Mouse (Mus musculus) intestine, embryonic 16.5 days (tissue): ENCODE measurements at regions not wholly inside any gene's neighbourhood (a gene's known extent, or its start where the extent isn't known, plus 50 kb on each side); places are given as distances from the start of the nearest gene placed in this dataset.

Experiments
- ATAC-seq: fragments of 200-750 bp; cut with Nextera tagmentation; 2 replicates; pipeline ENCODE4 v1.8.0; 2017; ENCODE audit warnings: moderate TSS enrichment, moderate library complexity
- H3K27ac ChIP-seq: fragments of 300-500 bp; sonication (generic); 2 replicates; pipeline ENCODE4 v1.5.1; 2014; ENCODE audit warnings: mild to moderate bottlenecking, low read length
- H3K27me3 ChIP-seq: fragments of 300-500 bp; sonication (generic); replicated peaks from 2 replicates; pipeline ENCODE4 v1.6.1; 2014; ENCODE audit warnings: low read length, control low read depth, mixed read lengths; ENCODE audit not compliant: control insufficient read depth, insufficient read depth
- H3K36me3 ChIP-seq: fragments of 300-500 bp; sonication (generic); 2 replicates; pipeline ENCODE4 v1.6.1; 2014; ENCODE audit warnings: low read length, control low read depth; ENCODE audit not compliant: control insufficient read depth, insufficient read depth
- H3K4me1 ChIP-seq: fragments of 300-500 bp; sonication (generic); 2 replicates; pipeline ENCODE4 v1.6.1; 2014; ENCODE audit warnings: low read length, control low read depth, mixed read lengths; ENCODE audit not compliant: control insufficient read depth, insufficient read depth
- H3K4me2 ChIP-seq: fragments of 300-500 bp; sonication (generic); 2 replicates; pipeline ENCODE4 v1.6.1; 2014; ENCODE audit warnings: low read depth, low read length, control low read depth
- H3K4me3 ChIP-seq: fragments of 300-500 bp; sonication (generic); 2 replicates; pipeline ENCODE4 v1.5.1; 2014; ENCODE audit warnings: mild to moderate bottlenecking, low read length
- H3K9ac ChIP-seq: fragments of 300-500 bp; sonication (generic); 2 replicates; pipeline ENCODE4 v1.6.1; 2014; ENCODE audit warnings: low read depth, low read length
- H3K9me3 ChIP-seq: fragments of 300-500 bp; sonication (generic); 2 replicates; pipeline ENCODE4 v1.6.1; 2016; ENCODE audit warnings: low read length, control low read depth; ENCODE audit not compliant: control insufficient read depth
- WGBS: fragments of 180-500 bp; shearing (Covaris S2); extraction: QIAGEN DNeasy Blood & Tissue Kit; methylation state at CpG from one replicate; pipeline ENCODE4 v1.1.7; 2014; 5-methylcytosine and 5-hydroxymethylcytosine counted together

DNA sequence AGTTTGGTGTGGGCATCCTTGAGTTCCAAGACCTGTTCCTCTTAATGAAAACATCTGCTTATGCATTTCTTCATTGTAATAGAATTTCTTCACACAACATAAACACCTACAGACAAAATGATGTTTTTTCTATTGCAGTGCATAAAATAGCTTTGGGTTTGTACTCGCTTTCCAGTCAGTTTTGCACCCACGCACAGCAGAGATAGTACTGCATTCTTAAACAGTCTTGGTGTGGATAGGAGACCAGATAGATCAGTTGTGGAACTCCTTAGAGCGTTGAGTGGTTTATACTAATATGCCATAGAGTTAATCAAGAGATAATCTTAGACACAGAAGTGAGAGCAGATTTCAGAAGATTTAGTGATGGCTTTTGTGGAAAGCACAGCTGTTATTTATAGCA, 273.7 kb upstream of the Gm5148 start:
- no peak for ATAC-seq
- Histone ChIP-seq H3K4me2 (no peak overlapping the region), H3K36me3 (no peaks in the 10 kb centered on the region), H3K4me1 (no peaks in the 10 kb centered on the region), H3K4me3 (no peak overlapping the region), H3K9me3 (no peaks in the 10 kb centered on the region), H3K27ac (no peak overlapping the region), H3K9ac (no peak overlapping the region), H3K27me3 (no peaks in the 10 kb centered on the region)
- WGBS, result 76% methylated on average over 3 of the region's 3 CpGs

- Histone ChIP-seq H3K27ac (no peak overlapping the region), H3K4me1 (peaks cover 4% of the 10 kb centered on the region), H3K4me2 (no peak overlapping the region), H3K9me3 (no peaks in the 10 kb centered on the region), H3K9ac (no peak overlapping the region), H3K4me3 (no peak overlapping the region), H3K27me3 (no peaks in the 10 kb centered on the region), H3K36me3 (no peaks in the 10 kb centered on the region)
- 95% methylated on average over 6 of the region's 6 CpGs for WGBS
- no peak for ATAC-seq
These were observed 265.7 kb upstream of the Gm5148 start for GRCm38 (mm10) chr3:37989992-37990391.

GRCm38 (mm10) chr3:37987775-37988505, 263.6 kb upstream of the Gm5148 start:
- H3K4me2 ChIP-seq, result no peak overlapping the region
- no peak overlapping the region for H3K4me3 ChIP-seq
- no peaks in the 10 kb centered on the region for H3K9me3 ChIP-seq
- H3K36me3 ChIP-seq, result no peaks in the 10 kb centered on the region
- WGBS, result 50% methylated on average over 20 of the region's 20 CpGs
- H3K4me1 ChIP-seq, result peaks cover 4% of the 10 kb centered on the region
- H3K27me3 ChIP-seq, result no peaks in the 10 kb centered on the region
- ATAC-seq, result no peak
- H3K27ac ChIP-seq, result no peak overlapping the region
- H3K9ac ChIP-seq, result no peak overlapping the region

GRCm38 (mm10) chr3:37987007-37987774, 262.9 kb upstream of the Gm5148 start:
- H3K4me2 ChIP-seq, result no peak overlapping the region

GRCm38 (mm10) chr3:37984706-37985105, 260.4 kb upstream of the Gm5148 start:
- no peak overlapping the region for H3K27ac ChIP-seq

More at GRCm38 (mm10) chr3:37987007-37987774, 262.9 kb upstream of the Gm5148 start:
- H3K4me1 ChIP-seq, result peaks cover 4% of the 10 kb centered on the region
- H3K27me3 ChIP-seq, result no peaks in the 10 kb centered on the region
- 53% methylated on average over 14 of the region's 14 CpGs for WGBS
- ATAC-seq, result no peak
- no peaks in the 10 kb centered on the region for H3K36me3 ChIP-seq
- H3K9ac ChIP-seq, result no peak overlapping the region
- H3K27ac ChIP-seq, result no peak overlapping the region
- H3K4me3 ChIP-seq, result no peak overlapping the region
- H3K9me3 ChIP-seq, result no peaks in the 10 kb centered on the region

GRCm38 (mm10) chr3:37981481-37982180, 257.3 kb upstream of the Gm5148 start:
- H3K27ac ChIP-seq, result no peak overlapping the region
- no peak overlapping the region for H3K4me3 ChIP-seq
- peaks cover 4% of the 10 kb centered on the region; the same call in 1 of the 2 replicates for H3K4me1 ChIP-seq
- H3K27me3 ChIP-seq, result no peaks in the 10 kb centered on the region
- no peaks in the 10 kb centered on the region for H3K9me3 ChIP-seq
- WGBS, result 77% methylated on average over 7 of the region's 7 CpGs
- no peak overlapping the region for H3K4me2 ChIP-seq
- H3K9ac ChIP-seq, result no peak overlapping the region
- no peaks in the 10 kb centered on the region for H3K36me3 ChIP-seq
- ATAC-seq, result no peak

More at GRCm38 (mm10) chr3:37984706-37985105, 260.4 kb upstream of the Gm5148 start:
- WGBS, result 92% methylated on average over 9 of the region's 9 CpGs
- Histone ChIP-seq H3K4me1 (peaks cover 4% of the 10 kb centered on the region), H3K27me3 (no peaks in the 10 kb centered on the region), H3K9me3 (no peaks in the 10 kb centered on the region), H3K36me3 (no peaks in the 10 kb centered on the region), H3K9ac (no peak overlapping the region), H3K4me3 (no peak overlapping the region), H3K4me2 (no peak overlapping the region)
- ATAC-seq, result no peak

GRCm38 (mm10) chr3:37979871-37980270, 255.6 kb upstream of the Gm5148 start:
- Histone ChIP-seq H3K36me3 (no peaks in the 10 kb centered on the region), H3K4me3 (no peak overlapping the region), H3K9me3 (no peaks in the 10 kb centered on the region), H3K27ac (no peak overlapping the region), H3K4me2 (no peak overlapping the region), H3K27me3 (no peaks in the 10 kb centered on the region), H3K4me1 (peaks cover 12% of the 10 kb centered on the region), H3K9ac (no peak overlapping the region)
- no peak for ATAC-seq
- WGBS, result 56% methylated on average over 5 of the region's 5 CpGs

GRCm38 (mm10) chr3:37978481-37978880, 254.2 kb upstream of the Gm5148 start:
- no peak overlapping the region for H3K27ac ChIP-seq
- no peak overlapping the region for H3K4me3 ChIP-seq
- peaks cover 12% of the 10 kb centered on the region for H3K4me1 ChIP-seq
- H3K36me3 ChIP-seq, result no peaks in the 10 kb centered on the region
- 24% methylated on average over 6 of the region's 6 CpGs for WGBS
- H3K9me3 ChIP-seq, result no peaks in the 10 kb centered on the region
- ATAC-seq, result 0 out of 2 replicates have a peak, but pooled peaks have one; percentile 36
- no peak overlapping the region for H3K9ac ChIP-seq
- no peak overlapping the region for H3K4me2 ChIP-seq
- H3K27me3 ChIP-seq, result no peaks in the 10 kb centered on the region

- H3K27me3 ChIP-seq, result no peaks in the 10 kb centered on the region
- no peak overlapping the region for H3K4me3 ChIP-seq
- 81% methylated on average over 3 of the region's 3 CpGs for WGBS
- H3K9ac ChIP-seq, result no peak overlapping the region
- H3K4me2 ChIP-seq, result no peak overlapping the region
- H3K9me3 ChIP-seq, result no peaks in the 10 kb centered on the region
- no peak for ATAC-seq
- H3K36me3 ChIP-seq, result no peaks in the 10 kb centered on the region
- no peak overlapping the region for H3K27ac ChIP-seq
- H3K4me1 ChIP-seq, result peaks cover 12% of the 10 kb centered on the region
These were observed 253.2 kb upstream of the Gm5148 start for GRCm38 (mm10) chr3:37977453-37977852.
